Mouse (Mus musculus): ENCODE measurements around the gene Rasal2. TPM values are rescaled to one million over a fixed set of nuclear protein-coding genes. Genes with fewer than 3 reads are reported as not detected.

Rasal2 gene
- polyA plus RNA-seq, 1 experiment: 4.1 TPM

DNA sequence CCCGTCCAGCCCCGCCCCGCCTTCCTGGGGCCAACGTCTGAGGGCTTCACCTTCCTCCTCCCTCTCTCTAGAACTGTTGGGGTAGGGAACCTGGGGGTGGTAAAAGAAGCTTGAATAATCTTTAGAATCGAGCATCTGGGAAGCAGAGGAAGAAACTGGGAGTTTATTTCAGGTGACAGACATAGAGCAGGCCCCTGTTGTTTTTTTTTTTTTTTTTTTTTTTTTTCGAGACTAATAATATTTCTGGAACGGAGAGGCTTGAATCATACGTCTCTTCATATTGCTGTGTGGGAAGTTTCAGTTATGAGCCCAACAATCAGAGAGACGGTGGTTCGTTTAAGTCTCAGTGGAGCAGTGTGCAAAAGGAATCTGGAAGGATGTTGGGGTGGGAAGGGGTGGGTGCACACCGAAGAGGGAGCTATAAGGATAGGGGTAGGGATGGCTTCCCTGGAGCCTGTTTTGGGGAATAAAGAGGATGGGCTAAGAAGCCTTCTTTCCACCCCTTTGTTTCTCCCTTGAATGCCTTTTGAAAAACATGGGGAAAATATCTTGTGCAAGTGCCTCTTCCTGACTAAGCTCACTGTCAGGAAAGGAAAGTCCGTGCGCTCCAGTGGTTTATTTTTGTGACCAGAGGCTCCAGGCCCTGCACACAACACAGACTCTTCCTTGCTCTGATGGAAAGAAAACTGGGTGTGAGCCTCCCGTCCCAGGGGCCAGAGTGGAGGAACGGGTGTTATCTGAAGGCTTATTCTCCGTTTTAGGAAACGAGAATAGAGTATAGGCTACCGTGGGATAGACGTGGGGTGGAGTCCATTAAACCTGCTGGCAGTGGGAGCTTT lies 31.5 kb upstream of the Rasal2 start:
- H3ac ChIP-seq (ENCODE audit: control insufficient read depth, insufficient read length): no peak overlapping the region
- H3K27me3 ChIP-seq (ENCODE audit: control insufficient read depth, insufficient read depth, insufficient read length): no peaks in the 10 kb centered on the region
- H3K4me2 ChIP-seq (ENCODE audit: low read depth): no peak overlapping the region
- no peak overlapping the region for H3K4me3 ChIP-seq
- no peaks in the 10 kb centered on the region for H3K36me3 ChIP-seq (ENCODE audit: control insufficient read depth, insufficient read depth)
- no peak for TF ChIP-seq TCF3 (IDR thresholded peaks at IDR 0.05; ENCODE audit: insufficient read length, low read depth)
- TF ChIP-seq REST (IDR thresholded peaks at IDR 0.05; ENCODE audit: insufficient read depth, insufficient read length): no peak
- no peak for TF ChIP-seq USF1 (IDR thresholded peaks at IDR 0.05; ENCODE audit: low read depth)
- no peak for TF ChIP-seq CEBPB (IDR thresholded peaks at IDR 0.05; ENCODE audit: insufficient read depth, poor library complexity, severe bottlenecking)
- no peak for TF ChIP-seq MYOG (IDR thresholded peaks at IDR 0.05; ENCODE audit: control insufficient read depth in 1 of 3, insufficient read depth in 1 of 3, insufficient read length in 2 of 3, low read depth in 2 of 3)
- no peak for TF ChIP-seq TCF12 (IDR thresholded peaks at IDR 0.05; ENCODE audit: insufficient read depth, poor library complexity, severe bottlenecking)
- TF ChIP-seq E2F4 (IDR thresholded peaks at IDR 0.05; ENCODE audit: insufficient read depth): no peak
- TF ChIP-seq SRF (IDR thresholded peaks at IDR 0.05; ENCODE audit: control insufficient read depth, insufficient read length, low read depth): no peak
- no peak for TF ChIP-seq POLR2A (IDR thresholded peaks at IDR 0.05; ENCODE audit: insufficient read length, low read depth)
- TF ChIP-seq MYOD1 (IDR thresholded peaks at IDR 0.05; ENCODE audit: control insufficient read depth in 1 of 3, insufficient read length in 2 of 3, low read depth in 2 of 3): no peak
- no peak for TF ChIP-seq POLR2AphosphoS2 (IDR thresholded peaks at IDR 0.05; ENCODE audit: insufficient read length, low read depth)
- no peak for TF ChIP-seq MAX (IDR thresholded peaks at IDR 0.05; ENCODE audit: low read depth)
- no peaks in the 10 kb centered on the region for H3K79me2 ChIP-seq (ENCODE audit: control insufficient read depth, insufficient read depth)

DNA sequence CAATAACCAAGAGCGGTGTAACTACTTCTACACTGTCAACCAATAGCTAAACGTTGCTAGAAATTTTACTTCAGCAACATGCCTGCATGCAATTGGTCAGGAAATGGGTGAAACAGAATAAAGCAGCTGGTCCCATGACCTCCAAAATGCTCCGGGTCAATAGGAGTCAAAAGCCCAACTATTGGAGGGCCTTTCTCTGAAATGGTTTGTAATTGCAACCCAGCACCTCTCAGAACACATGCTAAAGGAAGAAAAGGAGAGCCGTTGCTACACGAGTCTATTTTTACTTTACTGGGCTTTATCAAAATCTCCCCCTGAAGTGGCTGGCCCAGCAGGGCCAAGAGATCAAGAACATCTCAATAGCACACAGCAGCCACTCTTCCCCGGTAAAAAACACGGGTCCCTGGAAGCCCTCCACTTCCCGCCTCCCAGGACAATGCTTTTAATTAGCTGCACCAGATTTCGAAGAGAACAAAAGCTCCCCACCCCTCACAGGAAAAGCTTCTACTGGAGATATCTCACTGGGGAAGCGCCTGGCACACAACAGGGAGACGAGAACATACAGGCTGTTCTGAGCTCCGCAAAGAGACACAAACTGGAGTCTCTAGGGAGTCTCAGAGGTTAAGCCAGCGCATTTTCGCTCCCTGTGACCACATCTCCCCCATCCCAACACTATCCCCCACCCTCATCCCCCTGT lies 30.8 kb upstream of the Rasal2 start:
- Histone ChIP-seq H3K36me3 (ENCODE audit: control insufficient read depth, insufficient read depth) (no peaks in the 10 kb centered on the region), H3K79me2 (ENCODE audit: control insufficient read depth, insufficient read depth) (no peaks in the 10 kb centered on the region), H3K4me3 (no peak overlapping the region), H3K4me2 (ENCODE audit: low read depth) (no peak overlapping the region), H3ac (ENCODE audit: control insufficient read depth, insufficient read length) (no peak overlapping the region), H3K27me3 (ENCODE audit: control insufficient read depth, insufficient read depth, insufficient read length) (no peaks in the 10 kb centered on the region)
- no peak for TF ChIP-seq USF1 (IDR thresholded peaks at IDR 0.05; ENCODE audit: low read depth)
- TF ChIP-seq CEBPB (IDR thresholded peaks at IDR 0.05; ENCODE audit: insufficient read depth, poor library complexity, severe bottlenecking): no peak
- no peak for TF ChIP-seq REST (IDR thresholded peaks at IDR 0.05; ENCODE audit: insufficient read depth, insufficient read length)
- no peak for TF ChIP-seq TCF3 (IDR thresholded peaks at IDR 0.05; ENCODE audit: insufficient read length, low read depth)
- no peak for TF ChIP-seq E2F4 (IDR thresholded peaks at IDR 0.05; ENCODE audit: insufficient read depth)
- TF ChIP-seq MAX (IDR thresholded peaks at IDR 0.05; ENCODE audit: low read depth): no peak

DNA sequence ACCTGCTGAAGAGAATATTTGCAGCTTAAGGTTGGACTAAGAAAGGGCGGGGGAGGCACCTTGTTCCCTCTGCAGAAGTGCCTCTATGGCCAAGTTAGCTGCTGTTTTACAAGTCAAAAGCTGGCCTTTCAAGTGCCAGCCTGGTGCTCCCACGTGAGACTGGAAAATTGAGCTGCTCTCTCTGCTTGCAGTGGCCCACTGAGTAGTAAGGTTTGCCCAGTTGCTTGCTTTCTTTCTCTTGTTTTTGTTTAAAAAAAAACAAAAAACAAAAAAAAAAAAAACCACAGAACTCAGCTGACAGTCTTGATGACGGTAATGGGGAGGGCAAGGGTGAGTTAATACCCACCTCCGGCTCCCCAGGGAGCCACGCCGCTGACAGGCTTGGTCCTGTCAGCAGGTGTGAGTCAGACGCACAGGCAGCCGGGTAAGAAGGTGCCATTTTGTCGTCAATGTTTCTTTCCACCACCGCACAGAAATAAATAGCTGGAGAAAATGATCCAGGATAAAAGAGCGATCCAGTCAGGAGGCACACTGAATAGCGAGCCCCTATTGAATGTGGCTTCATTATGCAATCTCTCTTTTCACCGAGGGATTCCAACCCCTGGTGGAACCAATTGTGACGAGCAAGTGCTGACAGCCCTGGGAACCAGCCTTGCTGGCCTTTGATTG lies 27.7 kb upstream of the Rasal2 start:
- Histone ChIP-seq H3ac (ENCODE audit: control insufficient read depth, insufficient read length) (no peak overlapping the region), H3K36me3 (ENCODE audit: control insufficient read depth, insufficient read depth) (no peaks in the 10 kb centered on the region), H3K4me3 (no peak overlapping the region), H3K4me2 (ENCODE audit: low read depth) (peak overlapping the region; percentile 14), H3K27me3 (ENCODE audit: control insufficient read depth, insufficient read depth, insufficient read length) (no peaks in the 10 kb centered on the region), H3K79me2 (ENCODE audit: control insufficient read depth, insufficient read depth) (no peaks in the 10 kb centered on the region)
- TF ChIP-seq TCF3 (IDR thresholded peaks at IDR 0.05; ENCODE audit: insufficient read length, low read depth): no peak
- peak in 1 of 3 experiments; percentile 8 for TF ChIP-seq MYOG (IDR thresholded peaks at IDR 0.05; ENCODE audit: control insufficient read depth in 1 of 3, insufficient read depth in 1 of 3, insufficient read length in 2 of 3, low read depth in 2 of 3)
- TF ChIP-seq E2F4 (IDR thresholded peaks at IDR 0.05; ENCODE audit: insufficient read depth): no peak
- TF ChIP-seq REST (IDR thresholded peaks at IDR 0.05; ENCODE audit: insufficient read depth, insufficient read length): no peak
- TF ChIP-seq MAX (IDR thresholded peaks at IDR 0.05; ENCODE audit: low read depth): no peak
- no peak for TF ChIP-seq POLR2AphosphoS2 (IDR thresholded peaks at IDR 0.05; ENCODE audit: insufficient read length, low read depth)
- TF ChIP-seq TCF12 (IDR thresholded peaks at IDR 0.05; ENCODE audit: insufficient read depth, poor library complexity, severe bottlenecking): no peak
- TF ChIP-seq USF1 (IDR thresholded peaks at IDR 0.05; ENCODE audit: low read depth): no peak
- TF ChIP-seq CEBPB (IDR thresholded peaks at IDR 0.05; ENCODE audit: insufficient read depth, poor library complexity, severe bottlenecking): no peak
- TF ChIP-seq SRF (IDR thresholded peaks at IDR 0.05; ENCODE audit: control insufficient read depth, insufficient read length, low read depth): no peak
- TF ChIP-seq MYOD1 (IDR thresholded peaks at IDR 0.05; ENCODE audit: control insufficient read depth in 1 of 3, insufficient read length in 2 of 3, low read depth in 2 of 3): peak in 1 of 3 experiments; percentile 43

DNA sequence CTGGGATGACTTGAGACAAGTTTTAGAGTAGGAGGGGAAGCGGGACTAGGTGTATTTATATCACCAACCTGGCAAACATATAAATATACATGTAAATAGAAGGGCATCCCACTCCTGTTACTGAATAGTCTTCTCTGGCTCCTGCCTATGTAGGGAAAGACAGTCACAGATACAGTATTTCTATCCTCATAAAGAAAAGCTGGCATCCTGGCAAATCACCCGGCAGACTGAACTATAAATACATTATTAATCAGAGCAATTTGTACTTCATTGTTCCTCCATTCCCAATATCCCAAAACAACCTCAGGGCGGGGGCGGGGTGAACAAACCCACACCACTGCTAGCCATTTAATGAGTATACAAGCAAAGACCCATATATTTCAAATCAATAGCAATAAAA lies 26.7 kb upstream of the Rasal2 start:
- no peaks in the 10 kb centered on the region for H3K36me3 ChIP-seq (ENCODE audit: control insufficient read depth, insufficient read depth)
- no peaks in the 10 kb centered on the region for H3K79me2 ChIP-seq (ENCODE audit: control insufficient read depth, insufficient read depth)
- no peaks in the 10 kb centered on the region for H3K27me3 ChIP-seq (ENCODE audit: control insufficient read depth, insufficient read depth, insufficient read length)
- no peak overlapping the region for H3ac ChIP-seq (ENCODE audit: control insufficient read depth, insufficient read length)
- peak overlapping the region; percentile 18 for H3K4me2 ChIP-seq (ENCODE audit: low read depth)
- TF ChIP-seq POLR2A (IDR thresholded peaks at IDR 0.05; ENCODE audit: insufficient read length, low read depth): no peak
- no peak for TF ChIP-seq REST (IDR thresholded peaks at IDR 0.05; ENCODE audit: insufficient read depth, insufficient read length)
- TF ChIP-seq TCF12 (IDR thresholded peaks at IDR 0.05; ENCODE audit: insufficient read depth, poor library complexity, severe bottlenecking): no peak
- no peak for TF ChIP-seq E2F4 (IDR thresholded peaks at IDR 0.05; ENCODE audit: insufficient read depth)
- no peak for TF ChIP-seq SRF (IDR thresholded peaks at IDR 0.05; ENCODE audit: control insufficient read depth, insufficient read length, low read depth)
- TF ChIP-seq TCF3 (IDR thresholded peaks at IDR 0.05; ENCODE audit: insufficient read length, low read depth): no peak
- H3K4me3 ChIP-seq: no peak overlapping the region

All from myocyte (in vitro differentiated cells).